Mouse (Mus musculus) R1 (cell line): ENCODE measurements at regions not wholly inside any gene's neighbourhood (a gene's known extent, or its start where the extent isn't known, plus 50 kb on each side); places are given as distances from the start of the nearest gene placed in this dataset.

ENCODE experiments used
- DNase-seq: peaks from one replicate; pipeline ENCODE4 v3.0.0-alpha.2; 2018; ENCODE audit warnings: low read depth, low spot score

DNA sequence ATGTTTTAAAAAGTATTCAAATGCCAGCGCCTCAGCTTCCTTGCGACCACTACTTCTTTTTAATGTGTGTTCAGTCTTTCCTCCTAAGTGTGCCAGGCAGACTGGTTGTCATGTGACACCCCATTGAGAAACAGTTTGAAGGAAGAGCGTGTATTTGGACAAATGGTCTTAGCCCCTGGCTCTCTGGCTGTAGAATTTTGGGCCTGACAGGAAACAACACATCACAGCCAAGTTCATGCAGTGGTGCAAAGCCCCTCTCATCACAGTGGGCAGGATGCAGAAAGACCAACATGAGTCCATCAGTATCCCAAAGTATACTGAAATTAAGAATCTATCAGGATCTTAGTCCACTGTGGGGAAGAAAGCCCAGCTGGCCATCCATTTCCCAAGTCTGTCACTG, 605.6 kb upstream of the Intu start:
- DNase-seq, result no peak

DNA sequence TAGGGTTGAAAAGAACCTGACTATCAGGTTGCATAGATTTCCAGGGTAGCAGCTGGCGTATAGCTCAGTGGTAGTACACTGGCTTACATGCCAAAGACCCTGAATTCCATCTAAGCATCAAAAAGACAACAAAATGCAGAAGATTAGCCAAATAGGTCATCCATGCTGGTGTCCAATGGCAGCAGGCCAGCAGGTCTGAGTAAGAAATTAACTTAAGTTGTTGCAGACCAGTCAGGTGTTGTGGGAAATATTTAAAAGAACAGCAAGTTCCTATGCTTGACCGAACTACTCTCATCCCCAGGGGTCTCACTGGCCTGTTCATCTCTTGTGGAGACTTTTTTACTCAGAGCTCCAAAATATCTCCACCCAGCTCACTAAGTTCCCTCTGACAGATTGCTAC, 602.7 kb upstream of the Intu start:
- DNase-seq, result no peak

DNA sequence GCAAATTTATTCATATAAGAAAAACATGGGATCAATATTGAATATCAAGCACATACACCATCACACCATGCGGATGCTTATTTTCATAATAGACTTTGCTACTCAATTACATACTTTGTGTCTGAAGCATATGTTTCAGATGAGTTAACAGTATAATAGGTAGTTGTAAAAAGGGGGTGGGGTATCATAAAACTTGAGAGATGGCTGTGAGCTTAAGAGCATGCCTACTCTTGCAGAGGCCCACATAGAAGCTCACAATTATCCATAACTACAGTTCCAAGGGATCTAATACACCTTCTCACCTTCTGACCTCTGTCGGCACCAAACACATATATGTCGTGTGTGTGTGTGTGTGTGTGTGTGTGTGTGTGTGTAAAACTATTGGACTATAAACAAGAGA, 597.7 kb upstream of the Intu start:
- DNase-seq, result no peak

DNA sequence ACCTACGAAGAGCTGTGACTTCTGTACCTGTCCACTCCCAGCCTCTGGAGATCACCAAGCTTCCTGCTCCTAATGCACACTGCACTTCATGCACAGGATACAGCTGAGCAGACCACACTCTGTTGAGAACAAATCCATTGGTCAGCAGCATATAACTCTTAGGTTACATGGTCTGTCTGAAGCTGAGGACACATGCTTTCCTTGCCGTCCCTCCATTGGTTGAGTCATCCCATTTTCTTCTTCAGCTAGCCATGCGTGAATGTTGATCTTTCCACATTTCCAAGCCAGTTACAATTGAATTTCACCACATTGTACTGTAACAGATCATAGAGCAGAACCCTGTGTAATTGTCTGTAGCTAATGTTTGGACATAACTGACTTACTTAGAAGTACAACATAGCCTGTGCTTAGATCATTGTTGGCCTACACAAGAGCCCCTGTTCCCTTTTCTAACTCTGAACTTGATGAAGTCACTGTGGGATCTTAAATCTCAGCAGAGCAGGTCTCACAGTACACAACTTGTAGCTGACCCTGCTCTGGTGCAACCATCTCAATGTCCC, 593.3 kb upstream of the Intu start:
- no peak for DNase-seq

DNA sequence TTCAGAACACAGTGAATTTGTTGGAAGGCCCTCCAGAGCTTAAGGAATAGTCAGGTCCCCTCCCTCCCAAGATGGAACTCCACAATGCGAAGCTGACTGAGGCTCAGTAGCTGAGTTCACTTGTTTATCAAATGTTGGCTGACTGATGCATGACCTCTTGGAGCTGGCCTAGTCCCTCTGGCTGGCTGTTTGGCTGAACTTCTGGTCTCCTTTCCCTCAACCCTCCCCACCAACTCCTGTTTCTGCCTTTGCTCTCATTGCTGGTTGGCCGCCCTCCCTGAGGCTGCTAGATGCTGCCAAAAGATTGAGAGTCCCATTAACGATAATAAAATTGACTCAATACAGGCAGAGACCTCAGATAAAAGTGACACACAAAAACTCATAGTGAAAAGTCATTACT, 586.5 kb upstream of the Intu start:
- DNase-seq, result no peak

DNA sequence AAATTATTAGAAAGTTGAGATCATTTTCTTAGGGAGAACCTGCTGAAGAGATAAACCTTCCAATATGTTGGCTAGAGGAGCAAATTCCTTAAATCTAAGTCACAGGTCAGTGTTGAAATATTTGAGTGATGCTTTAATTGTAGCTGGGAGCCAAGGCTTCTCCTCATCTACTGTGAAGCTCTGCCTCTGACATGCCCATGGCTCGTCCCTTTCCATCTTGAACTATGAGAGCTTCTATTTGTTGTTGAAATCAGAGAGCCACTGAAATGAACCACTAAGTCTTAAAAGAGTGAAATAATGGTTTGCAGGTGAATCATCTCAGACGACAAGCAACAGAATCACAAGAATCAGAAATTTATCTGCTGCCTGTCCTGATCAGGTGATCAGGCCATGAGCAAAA, 579.0 kb upstream of the Intu start:
- DNase-seq, result no peak

DNA sequence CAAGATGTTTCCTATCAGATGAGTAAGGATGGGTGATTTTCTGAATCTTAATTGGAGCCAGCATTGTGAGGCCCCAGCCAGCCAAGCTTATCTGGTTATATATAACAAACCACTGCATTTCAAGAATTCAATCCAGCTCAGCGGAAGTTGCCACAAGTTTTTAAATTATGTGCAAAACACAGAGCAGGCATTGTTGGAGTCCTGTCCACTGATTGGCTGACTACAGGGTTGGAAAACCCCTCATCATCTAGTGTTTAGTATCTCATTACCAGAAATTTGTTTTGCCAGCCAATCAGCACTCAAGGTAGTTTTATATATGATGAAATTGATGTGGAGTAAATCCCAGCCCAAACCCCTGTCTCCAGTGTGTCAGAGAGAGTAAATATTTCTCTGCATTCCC, 578.5 kb upstream of the Intu start:
- DNase-seq, result no peak

DNA sequence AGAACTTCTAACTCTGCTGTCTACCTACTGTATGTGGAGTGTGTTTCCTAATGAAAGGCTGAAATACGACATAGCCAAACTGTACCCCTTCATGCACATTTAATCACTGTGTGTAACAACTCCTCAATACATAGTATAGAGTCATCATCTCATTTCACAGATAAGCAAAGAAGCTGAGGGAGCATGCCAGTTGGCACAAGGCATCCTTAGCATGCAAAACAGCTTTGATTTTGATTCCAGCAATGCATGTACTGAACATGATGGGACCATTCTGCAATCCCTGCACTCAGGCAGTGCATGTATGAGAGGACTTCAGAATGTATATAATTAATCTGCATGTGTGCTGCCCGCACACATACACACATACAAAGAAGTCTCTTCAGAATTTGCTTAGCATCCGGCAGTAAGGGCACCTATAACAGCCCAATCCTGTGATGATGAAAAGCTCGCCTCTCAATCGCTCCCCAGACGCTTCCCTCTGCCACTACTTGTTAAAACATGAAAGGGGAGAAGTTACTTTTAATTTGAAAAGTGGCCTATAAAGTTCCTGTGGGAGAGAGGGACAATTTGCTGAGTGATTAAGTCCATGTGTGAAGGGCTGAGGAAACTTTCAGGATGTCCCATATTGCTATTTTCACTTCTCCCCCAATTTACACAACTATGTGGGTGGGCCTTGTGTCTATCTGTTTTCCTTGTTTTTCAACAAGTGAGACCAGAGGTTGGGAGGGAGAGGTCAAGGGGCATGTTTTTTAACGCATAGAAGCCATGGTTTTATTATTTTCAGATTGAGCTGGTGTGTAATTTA, 569.0 kb upstream of the Intu start:
- no peak for DNase-seq

DNA sequence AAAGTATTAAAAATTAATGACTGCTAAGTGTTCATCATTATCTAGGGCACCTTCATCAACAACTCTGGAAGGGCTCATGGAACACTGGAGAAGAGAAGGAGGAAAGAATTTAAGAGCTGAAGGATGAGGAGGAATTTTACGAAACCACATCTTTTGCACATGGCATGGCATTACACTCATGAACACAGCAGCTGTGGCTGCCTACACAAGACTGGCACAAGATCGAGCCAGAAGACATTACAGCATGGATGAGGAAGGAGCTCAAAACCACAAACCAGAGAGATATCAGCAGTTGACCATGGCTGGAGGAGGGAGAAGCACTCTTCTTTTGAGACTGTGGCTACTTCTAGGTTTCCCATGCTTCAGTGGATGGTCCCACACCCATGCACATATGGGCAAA, 565.7 kb upstream of the Intu start:
- DNase-seq, result no peak

DNA sequence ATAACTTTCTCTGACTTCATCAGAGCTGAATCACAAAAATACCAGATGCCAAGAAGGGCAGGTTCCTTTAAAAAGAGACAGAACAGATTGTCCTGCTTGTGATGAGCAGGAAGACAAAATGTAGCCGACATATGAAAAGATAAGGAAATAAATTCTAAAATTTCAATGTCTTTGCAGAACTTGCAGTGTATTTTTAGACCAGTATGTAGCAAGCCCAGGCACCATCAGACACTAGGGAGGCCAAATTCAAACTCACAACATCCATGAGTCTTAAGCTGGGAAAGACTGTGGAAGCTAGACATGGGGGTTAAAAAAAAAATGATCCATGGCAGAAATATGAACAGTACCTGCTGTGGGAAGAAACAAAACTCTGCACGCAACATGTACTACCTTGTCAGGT, 564.7 kb upstream of the Intu start:
- DNase-seq, result no peak

DNA sequence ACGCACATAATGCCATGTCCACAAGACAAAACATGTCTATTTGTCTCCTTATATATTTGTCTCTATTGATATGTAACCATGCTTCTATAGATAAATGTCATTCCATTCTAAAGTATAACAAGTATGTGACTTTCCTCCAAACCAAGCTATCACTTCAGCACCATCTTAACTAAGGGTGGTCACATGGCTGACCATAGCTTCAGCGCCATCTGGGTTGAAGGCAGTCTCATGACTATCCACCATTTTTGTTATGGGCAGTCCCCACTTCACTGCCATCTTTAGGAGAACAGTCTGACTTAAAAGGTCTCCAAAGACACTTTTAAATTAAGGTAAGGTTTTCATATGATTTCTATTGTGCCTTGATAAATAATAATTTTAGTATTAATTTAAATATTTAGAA, 554.1 kb upstream of the Intu start:
- DNase-seq, result peak; percentile 22

DNA sequence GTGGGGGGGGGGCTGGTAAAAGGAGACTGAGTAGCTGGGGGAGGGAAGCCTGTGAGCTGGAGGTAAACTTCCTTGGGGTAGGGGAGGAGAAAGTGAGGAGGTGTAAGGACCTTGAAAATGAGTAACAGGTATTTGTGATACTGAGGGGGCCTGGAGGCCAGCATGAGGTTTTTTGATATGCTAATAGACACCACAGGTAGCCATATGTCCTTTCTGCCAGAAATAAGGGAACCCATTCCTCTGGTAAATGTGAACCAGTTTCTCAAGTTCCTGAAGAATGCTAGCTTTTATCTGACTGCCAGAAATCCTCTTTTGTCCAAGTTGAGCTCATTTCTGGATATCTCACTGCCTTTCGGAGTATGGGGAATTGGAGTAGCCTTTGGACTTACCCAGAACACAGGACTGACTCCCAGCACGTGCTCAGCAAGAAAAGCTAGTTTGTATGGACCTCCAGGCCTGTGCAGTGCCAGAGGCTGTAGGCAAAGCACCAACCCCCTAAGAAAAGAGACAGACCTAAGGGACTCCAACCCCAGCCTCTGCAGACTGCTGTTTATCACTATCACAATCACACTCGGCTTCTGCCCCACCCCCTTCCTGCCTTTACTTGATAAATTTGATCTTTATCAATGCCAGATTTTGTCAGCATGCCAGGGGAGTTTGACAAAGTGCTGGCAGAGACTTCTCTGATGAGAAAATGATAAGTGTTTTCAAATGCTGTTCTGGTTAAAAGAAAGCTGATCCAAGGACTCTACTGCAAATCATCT, 552.0 kb upstream of the Intu start:
- DNase-seq, result peak; percentile 89

DNA sequence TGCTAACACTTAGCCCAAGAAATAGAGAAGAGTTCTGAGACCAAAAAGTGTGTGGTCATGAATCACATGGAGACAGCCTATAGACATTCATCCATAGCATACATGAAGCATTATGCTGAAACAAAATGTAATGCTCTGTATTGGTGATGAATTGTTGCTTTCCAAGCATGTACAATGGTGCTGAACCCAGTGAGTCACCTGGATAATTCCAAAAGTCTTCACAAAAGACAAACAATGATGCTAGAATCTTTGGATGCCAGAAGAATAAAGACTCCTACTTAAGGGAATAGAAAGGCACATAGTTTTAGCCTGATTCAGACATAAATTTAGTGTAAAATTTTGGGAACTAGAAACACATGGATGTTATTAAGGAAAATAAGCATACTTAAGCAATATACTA, 548.4 kb upstream of the Intu start:
- DNase-seq, result no peak

DNA sequence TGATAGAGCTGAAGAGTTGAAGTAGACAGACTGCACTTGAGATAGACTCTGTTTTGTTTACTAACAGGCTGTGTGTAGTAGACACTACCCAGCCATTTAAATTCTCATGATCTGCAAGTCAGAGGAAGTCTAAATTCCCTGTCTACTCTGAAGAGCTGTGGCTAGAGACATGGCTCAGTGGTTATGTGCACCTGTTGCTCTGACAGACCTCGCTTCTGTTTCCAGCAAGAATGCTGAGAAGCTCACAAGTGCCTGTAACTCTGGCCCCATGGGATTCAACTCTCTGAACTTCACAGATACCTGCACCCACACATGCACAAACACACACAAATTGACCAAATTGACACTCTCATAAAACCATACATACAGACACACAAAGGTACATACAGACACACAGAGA, 543.4 kb upstream of the Intu start:
- no peak for DNase-seq

DNA sequence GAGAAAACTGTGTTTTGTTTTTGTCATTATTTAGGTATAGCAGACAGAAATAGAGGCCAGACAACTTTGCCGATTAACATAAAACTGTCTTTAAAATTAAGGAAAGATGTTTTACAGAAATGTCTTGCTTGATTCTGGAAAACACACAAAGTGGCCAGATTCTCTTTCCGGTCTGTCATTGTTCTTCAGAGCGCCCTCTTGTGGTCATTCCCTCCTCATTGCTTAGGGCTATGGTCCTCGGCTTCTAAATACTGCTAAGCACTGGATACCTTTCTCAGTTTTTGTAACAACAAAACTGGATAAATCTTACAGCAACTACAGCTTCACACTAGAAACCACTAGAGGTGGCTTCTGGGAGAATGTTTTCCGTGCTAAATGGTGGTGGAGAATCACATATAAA, 532.5 kb upstream of the Intu start:
- peak; percentile 70 for DNase-seq

DNA sequence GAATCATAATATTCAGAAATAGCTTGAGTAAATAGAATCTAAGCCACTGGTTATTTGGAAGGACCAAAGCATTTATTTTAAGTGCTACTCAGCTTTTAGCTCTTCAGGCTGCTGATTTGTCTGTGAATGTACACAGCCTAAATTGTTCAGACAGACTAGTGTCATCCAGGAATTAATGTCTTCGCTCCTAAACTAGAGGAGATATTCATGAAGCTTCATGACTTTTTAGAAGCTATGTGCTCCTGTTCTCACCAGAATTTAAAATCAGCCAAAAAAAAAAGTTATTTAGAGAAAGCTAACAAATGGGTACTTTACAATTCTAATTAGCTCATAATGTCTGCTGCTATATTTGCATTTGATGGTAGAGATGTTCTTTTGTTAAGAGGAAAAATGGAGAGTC, 531.2 kb upstream of the Intu start:
- DNase-seq, result no peak

DNA sequence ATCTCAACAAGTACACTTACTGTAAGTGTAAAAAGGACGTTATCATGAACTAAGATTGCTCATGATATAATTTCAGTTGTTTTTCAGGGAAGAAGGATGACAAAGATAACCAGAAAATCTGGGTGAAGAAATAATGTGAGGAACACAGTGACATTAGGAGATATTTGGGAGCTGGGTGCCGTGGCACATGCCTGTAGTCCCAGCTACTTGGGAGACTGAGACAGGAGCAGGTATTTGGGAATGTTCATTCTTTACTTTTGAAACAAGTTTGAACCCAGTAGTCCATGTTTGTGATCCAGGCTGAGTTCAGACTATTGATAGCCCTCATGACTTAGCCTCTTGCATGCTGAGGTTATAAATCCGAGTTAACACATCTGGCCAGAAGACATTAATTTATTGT, 528.2 kb upstream of the Intu start:
- no peak for DNase-seq

DNA sequence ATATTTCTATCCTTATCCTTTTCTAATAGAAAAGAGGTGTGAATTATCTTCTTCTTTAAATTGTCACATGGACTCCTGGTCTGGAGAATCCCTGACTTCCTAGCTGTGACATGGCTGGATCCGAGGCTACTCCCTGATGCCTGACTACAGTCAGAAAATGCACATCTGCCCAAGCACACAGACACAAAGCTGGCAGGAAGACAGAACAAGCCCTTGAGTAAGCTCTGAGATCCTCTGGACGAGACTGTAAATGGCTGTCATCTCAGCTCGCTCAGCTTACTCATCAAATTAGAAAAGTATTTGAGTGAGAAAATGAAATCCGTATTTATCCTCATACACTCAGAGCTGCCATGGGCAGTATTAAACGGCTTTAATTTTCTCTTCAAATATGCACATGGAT, 521.0 kb upstream of the Intu start:
- no peak for DNase-seq

DNA sequence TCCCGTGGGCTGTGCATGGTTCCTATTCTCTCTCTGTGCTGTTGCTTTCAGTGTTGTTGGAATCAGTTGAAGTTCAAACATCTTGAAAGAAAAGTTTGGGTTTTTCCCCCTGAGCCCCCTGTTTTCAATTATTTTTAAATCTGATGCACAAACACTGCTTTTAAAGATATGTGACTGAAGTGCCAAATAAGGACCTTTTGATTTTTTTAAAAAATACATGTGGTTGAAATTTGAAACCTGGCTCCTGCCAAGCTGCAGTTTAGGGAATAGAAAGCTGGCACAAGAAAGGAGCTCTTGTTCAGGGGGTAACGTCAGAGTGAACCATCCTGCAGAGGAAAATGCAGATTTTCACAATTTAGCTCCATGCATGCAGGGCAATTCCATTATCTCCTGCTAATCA, 509.4 kb upstream of the Intu start:
- DNase-seq, result no peak

DNA sequence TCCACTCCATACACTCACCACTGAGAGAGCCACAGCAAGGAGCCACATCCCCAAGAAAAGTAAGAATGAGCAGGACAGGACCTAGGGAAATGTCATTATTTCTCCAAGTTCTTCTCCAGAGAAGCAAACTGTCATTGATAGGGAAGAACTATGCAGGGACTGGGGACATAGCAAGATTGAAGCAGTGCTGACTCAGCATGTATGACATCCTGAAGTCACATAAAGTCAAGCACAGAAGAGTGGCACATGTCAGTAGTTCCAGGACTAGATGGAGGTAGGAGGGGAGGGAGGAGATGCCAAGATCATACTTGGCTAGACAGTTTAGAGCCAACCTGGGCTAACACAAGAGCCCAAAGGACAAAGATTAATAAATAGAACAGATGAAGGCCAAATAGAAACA, 503.4 kb upstream of the Intu start:
- no peak for DNase-seq

DNA sequence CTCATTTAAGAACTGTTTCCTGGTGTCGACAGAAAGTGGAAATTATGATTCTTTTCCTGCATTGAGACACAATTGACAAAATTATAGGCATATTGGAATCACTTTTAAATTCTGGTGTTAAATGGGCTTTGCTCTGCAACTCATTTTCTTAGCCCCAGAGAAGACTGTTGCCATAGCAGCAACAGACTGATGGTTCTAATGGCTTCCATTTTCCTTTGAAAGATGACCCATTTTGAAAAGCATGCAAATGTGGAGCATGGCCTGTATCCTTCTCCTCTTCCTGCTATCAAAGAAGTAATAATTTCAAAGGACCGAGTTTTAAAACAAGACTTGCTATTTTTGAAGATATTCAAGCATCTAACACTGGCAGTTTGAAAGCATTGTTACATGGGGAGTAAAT, 494.9 kb upstream of the Intu start:
- DNase-seq, result no peak

DNA sequence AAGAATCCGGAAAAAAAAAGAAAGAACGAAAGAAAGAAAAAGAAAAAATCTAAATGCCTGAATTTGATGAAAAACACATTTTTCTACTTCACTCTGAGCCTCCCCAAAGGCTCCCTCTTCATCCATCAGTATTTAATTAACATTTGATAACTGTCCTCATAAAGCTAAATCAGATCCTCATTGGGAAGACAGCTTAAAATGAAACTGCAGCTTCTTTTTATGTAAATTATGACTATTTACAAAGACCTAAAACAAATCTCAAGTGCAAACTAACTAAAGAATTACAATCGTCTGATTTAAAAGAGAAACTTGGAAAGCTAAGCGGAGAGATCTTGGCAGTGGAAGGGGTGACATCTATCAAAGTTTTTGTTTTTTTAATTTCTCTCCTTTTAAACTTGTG, 481.4 kb upstream of the Intu start:
- no peak for DNase-seq

DNA sequence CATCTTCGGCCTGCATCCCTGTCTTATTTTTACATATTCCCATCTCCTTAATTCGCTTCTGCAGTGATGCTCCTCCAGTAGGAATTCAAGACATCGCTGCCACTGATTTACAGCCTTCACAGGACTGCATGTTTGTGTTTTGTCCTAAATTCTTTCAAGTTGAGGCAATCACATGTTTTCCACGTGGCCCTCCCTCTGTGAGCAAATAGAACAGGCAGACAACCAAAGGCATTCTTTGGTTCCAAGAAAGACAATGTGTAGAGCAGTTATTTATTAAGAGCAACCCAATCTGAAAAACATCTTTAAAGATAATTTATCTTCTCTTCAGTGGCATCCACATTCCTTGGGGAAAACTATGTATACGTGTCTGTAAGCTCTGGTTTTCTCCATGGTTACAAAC, 472.8 kb upstream of the Intu start:
- no peak for DNase-seq
